Mouse (Mus musculus) limb, embryonic 12.5 days (tissue): ENCODE measurements around the gene Cpne6. TPM values are rescaled to one million over a fixed set of nuclear protein-coding genes. Genes with fewer than 3 reads are reported as not detected.
A peak's percentile ranks its signal among the peaks of the same experiment; 100 is the strongest.

Experiments
- ATAC-seq: fragments of 200-750 bp; cut with Nextera tagmentation; 2 replicates; pipeline ENCODE4 v1.8.0; 2017; ENCODE audit warnings: low read depth, moderate TSS enrichment; ENCODE audit not compliant: insufficient number of reproducible peaks, insufficient read depth, low FRiP score, low TSS enrichment
- H3K27ac ChIP-seq: fragments of 300-500 bp; sonication (generic); 2 replicates; pipeline ENCODE4 v1.5.1; 2016; ENCODE audit warnings: mild to moderate bottlenecking, moderate library complexity
- H3K27me3 ChIP-seq: fragments of 300-500 bp; sonication (generic); 2 replicates; pipeline ENCODE4 v1.6.1; 2016; ENCODE audit warnings: mild to moderate bottlenecking, moderate library complexity
- H3K36me3 ChIP-seq: fragments of 300-500 bp; sonication (generic); 2 replicates; pipeline ENCODE4 v1.6.1; 2016; ENCODE audit warnings: mild to moderate bottlenecking, moderate library complexity
- H3K4me1 ChIP-seq: fragments of 300-500 bp; sonication (generic); replicated peaks from 2 replicates; pipeline ENCODE4 v1.6.1; 2016
- H3K4me2 ChIP-seq: fragments of 300-500 bp; sonication (generic); 2 replicates; pipeline ENCODE4 v1.6.1; 2016; ENCODE audit warnings: mild to moderate bottlenecking, moderate library complexity
- H3K4me3 ChIP-seq: fragments of 300-500 bp; sonication (generic); replicated peaks from 2 replicates; pipeline ENCODE4 v1.5.1; 2016; ENCODE audit warnings: mild to moderate bottlenecking
- H3K9ac ChIP-seq: fragments of 300-500 bp; sonication (generic); replicated peaks from 2 replicates; pipeline ENCODE4 v1.6.1; 2016; ENCODE audit warnings: mild to moderate bottlenecking, moderate library complexity
- H3K9me3 ChIP-seq: fragments of 300-500 bp; sonication (generic); 2 replicates; pipeline ENCODE4 v1.6.1; 2016; ENCODE audit warnings: mild to moderate bottlenecking, moderate library complexity
- WGBS: fragments of 180-500 bp; shearing (Covaris S2); methylation state at CpG from one replicate; pipeline ENCODE4 v1.1.7; 2016; 5-methylcytosine and 5-hydroxymethylcytosine counted together
- polyA plus RNA-seq: library from polyadenylated mRNA; unstranded; fragments of >200 nt; fragmentation: Nextera tagmentation; extraction: Ambion mirVana; gene quantifications from 2 replicates; pipeline ENCODE4 v1.2.1, GENCODE M21; 2016

Cpne6 gene
- polyA plus RNA-seq, 1 experiment from 2014 or later: 0.35 TPM

- Histone ChIP-seq H3K4me3 (no peak within 1 kb of the TSS), H3K9ac (no peak within 1 kb of the TSS), H3K27me3 (peaks cover 58% of the 10 kb centered on the region), H3K36me3 (no peaks in the 10 kb centered on the region), H3K27ac (no peak within 1 kb of the TSS), H3K9me3 (no peaks in the 10 kb centered on the region), H3K4me2 (no peak within 1 kb of the TSS), H3K4me1 (0 out of 2 replicates have a peak, but pooled peaks cover 10% of the 10 kb centered on the region)
- no peak for ATAC-seq
- 17% methylated on average over 8 of the region's 8 CpGs for WGBS
Observed at GRCm38 (mm10) chr14:55524785-55525184, 14.5 kb downstream of the Cpne6 start, which contains the start of gene Nrl. Gene Nrl, minus strand, starts transcription at chr14:55524981.

- 81% methylated on average over 2 of the region's 2 CpGs for WGBS
- Histone ChIP-seq H3K4me3 (no peak overlapping the region), H3K27me3 (peaks cover 48% of the 10 kb centered on the region), H3K9me3 (no peaks in the 10 kb centered on the region), H3K4me1 (no peaks in the 10 kb centered on the region), H3K36me3 (no peaks in the 10 kb centered on the region), H3K4me2 (no peak overlapping the region), H3K27ac (no peak overlapping the region), H3K9ac (no peak overlapping the region)
- ATAC-seq: no peak
Observed at GRCm38 (mm10) chr14:55526674-55527073, 16.4 kb downstream of the Cpne6 start.

- no peak overlapping the region for H3K9ac ChIP-seq
- H3K36me3 ChIP-seq: no peaks in the 10 kb centered on the region
- no peak for ATAC-seq
- H3K4me1 ChIP-seq: no peaks in the 10 kb centered on the region
- no peak overlapping the region for H3K4me3 ChIP-seq
- H3K27ac ChIP-seq: no peak overlapping the region
- no peak overlapping the region for H3K4me2 ChIP-seq
- H3K27me3 ChIP-seq: peaks cover 36% of the 10 kb centered on the region
- no peaks in the 10 kb centered on the region for H3K9me3 ChIP-seq
- WGBS: 21% methylated on average over 3 of the region's 3 CpGs
Observed at GRCm38 (mm10) chr14:55527940-55528339, 17.7 kb downstream of the Cpne6 start.

- no peaks in the 10 kb centered on the region for H3K27me3 ChIP-seq
- no peak for ATAC-seq
- no peak overlapping the region for H3K9ac ChIP-seq
- H3K4me2 ChIP-seq: no peak overlapping the region
- H3K36me3 ChIP-seq: no peaks in the 10 kb centered on the region
- 50% methylated on average over 6 of the region's 6 CpGs for WGBS
- H3K4me3 ChIP-seq: no peak overlapping the region
- H3K9me3 ChIP-seq: no peaks in the 10 kb centered on the region
- no peak overlapping the region for H3K27ac ChIP-seq
- H3K4me1 ChIP-seq: peaks cover 10% of the 10 kb centered on the region
Observed at GRCm38 (mm10) chr14:55536116-55536745, 26.0 kb downstream of the Cpne6 start.

- peaks cover 30% of the 10 kb centered on the region for H3K36me3 ChIP-seq
- peaks cover 13% of the 10 kb centered on the region for H3K4me1 ChIP-seq
- H3K27ac ChIP-seq: peak within 1 kb of the TSS; percentile 90
- ATAC-seq: peak; percentile 92
- H3K4me3 ChIP-seq: peak within 1 kb of the TSS; percentile 67
- H3K27me3 ChIP-seq: no peaks in the 10 kb centered on the region
- no peaks in the 10 kb centered on the region for H3K9me3 ChIP-seq
- H3K9ac ChIP-seq: peak within 1 kb of the TSS; percentile 75
- 2% methylated on average over 32 of the region's 32 CpGs for WGBS
- H3K4me2 ChIP-seq: peak within 1 kb of the TSS; percentile 83
Observed at GRCm38 (mm10) chr14:55540067-55540786, 30.0 kb downstream of the Cpne6 start, which contains the start of gene Pck2. Gene Pck2, plus strand, starts transcription at chr14:55540266.

GRCm38 (mm10) chr14:55540787-55541321 is 30.6 kb downstream of the Cpne6 start:
- ATAC-seq: peak; percentile 40; the same call in 1 of the 2 replicates

GRCm38 (mm10) chr14:55542268-55542667 is 32.0 kb downstream of the Cpne6 start:
- no peaks in the 10 kb centered on the region for H3K27me3 ChIP-seq
- H3K9ac ChIP-seq: no peak overlapping the region
- no peak overlapping the region for H3K4me2 ChIP-seq
- peaks cover 50% of the 10 kb centered on the region for H3K36me3 ChIP-seq
- no peaks in the 10 kb centered on the region for H3K9me3 ChIP-seq
- no peak overlapping the region for H3K27ac ChIP-seq
- H3K4me3 ChIP-seq: no peak overlapping the region
- peaks cover 13% of the 10 kb centered on the region for H3K4me1 ChIP-seq
- no peak for ATAC-seq
- WGBS: 96% methylated on average over 12 of the region's 12 CpGs

More at GRCm38 (mm10) chr14:55540787-55541321, 30.6 kb downstream of the Cpne6 start:
- peak overlapping the region; percentile 67 for H3K4me3 ChIP-seq
- peak overlapping the region; percentile 83 for H3K4me2 ChIP-seq
- H3K27me3 ChIP-seq: no peaks in the 10 kb centered on the region
- 6% methylated on average over 10 of the region's 10 CpGs for WGBS
- no peaks in the 10 kb centered on the region for H3K9me3 ChIP-seq
- peak overlapping the region; percentile 75 for H3K9ac ChIP-seq
- H3K27ac ChIP-seq: peak overlapping the region; percentile 90
- H3K36me3 ChIP-seq: peaks cover 36% of the 10 kb centered on the region
- H3K4me1 ChIP-seq: peaks cover 13% of the 10 kb centered on the region

- Histone ChIP-seq H3K27ac (no peak overlapping the region), H3K9me3 (no peaks in the 10 kb centered on the region), H3K9ac (no peak overlapping the region), H3K27me3 (no peaks in the 10 kb centered on the region), H3K4me2 (no peak overlapping the region), H3K4me3 (no peak overlapping the region), H3K4me1 (peaks cover 13% of the 10 kb centered on the region), H3K36me3 (peaks cover 70% of the 10 kb centered on the region)
- 88% methylated on average over 9 of the region's 9 CpGs for WGBS
- ATAC-seq: no peak
Observed at GRCm38 (mm10) chr14:55544334-55544733, 34.1 kb downstream of the Cpne6 start.

- H3K9me3 ChIP-seq: no peaks in the 10 kb centered on the region
- no peak overlapping the region for H3K27ac ChIP-seq
- H3K27me3 ChIP-seq: no peaks in the 10 kb centered on the region
- no peaks in the 10 kb centered on the region for H3K4me1 ChIP-seq
- 87% methylated on average over 6 of the region's 6 CpGs for WGBS
- H3K9ac ChIP-seq: no peak overlapping the region
- ATAC-seq: no peak
- no peak overlapping the region for H3K4me2 ChIP-seq
- H3K36me3 ChIP-seq: peaks cover 55% of the 10 kb centered on the region
- no peak overlapping the region for H3K4me3 ChIP-seq
Observed at GRCm38 (mm10) chr14:55550191-55550590, 39.9 kb downstream of the Cpne6 start.

- no peak overlapping the region for H3K27ac ChIP-seq
- no peak for ATAC-seq
- H3K9ac ChIP-seq: no peak overlapping the region
- H3K4me3 ChIP-seq: no peak overlapping the region
- no peaks in the 10 kb centered on the region for H3K9me3 ChIP-seq
- no peak overlapping the region for H3K4me2 ChIP-seq
- H3K27me3 ChIP-seq: no peaks in the 10 kb centered on the region
- 74% methylated on average over 5 of the region's 5 CpGs for WGBS
- H3K36me3 ChIP-seq: peaks cover 44% of the 10 kb centered on the region
- no peaks in the 10 kb centered on the region for H3K4me1 ChIP-seq
Observed at GRCm38 (mm10) chr14:55551347-55551746, 41.1 kb downstream of the Cpne6 start.

- H3K36me3 ChIP-seq: peaks cover 40% of the 10 kb centered on the region
- no peaks in the 10 kb centered on the region for H3K27me3 ChIP-seq
- no peaks in the 10 kb centered on the region for H3K9me3 ChIP-seq
- H3K4me1 ChIP-seq: no peaks in the 10 kb centered on the region
- no peak for ATAC-seq
- no peak overlapping the region for H3K27ac ChIP-seq
- H3K4me2 ChIP-seq: no peak overlapping the region
- no peak overlapping the region for H3K9ac ChIP-seq
- 93% methylated on average over 8 of the region's 8 CpGs for WGBS
- no peak overlapping the region for H3K4me3 ChIP-seq
Observed at GRCm38 (mm10) chr14:55551794-55552193, 41.5 kb downstream of the Cpne6 start.
